Mouse (Mus musculus) kidney, postnatal 0 days (tissue): Measurements from ENCODE around the gene Cpm. TPM values are rescaled to one million over a fixed set of nuclear protein-coding genes. Genes with fewer than 3 reads are reported as not detected.

ENCODE experiments used
- ATAC-seq: fragments of 200-750 bp; cut with Nextera tagmentation; replicated peaks from 2 replicates; pipeline ENCODE4 v1.8.0; 2017; ENCODE audit warnings: low read depth, moderate number of reproducible peaks, moderate TSS enrichment, moderate library complexity; ENCODE audit not compliant: low FRiP score
- DNase-seq: peaks from one replicate; pipeline ENCODE4 v3.0.0-alpha.2; 2016; ENCODE audit warnings: low spot score
- H3K27ac ChIP-seq: fragments of 300-500 bp; sonication (generic); 2 replicates; pipeline ENCODE4 v1.5.1; 2014; ENCODE audit warnings: mild to moderate bottlenecking
- H3K27me3 ChIP-seq: fragments of 300-500 bp; sonication (generic); 2 replicates; pipeline ENCODE4 v1.6.1; 2014; ENCODE audit warnings: low read length, mixed read lengths; ENCODE audit not compliant: insufficient read depth
- H3K36me3 ChIP-seq: fragments of 300-500 bp; sonication (generic); 2 replicates; pipeline ENCODE4 v1.6.1; 2014; ENCODE audit warnings: low read length, mixed read lengths; ENCODE audit not compliant: insufficient read depth
- H3K4me1 ChIP-seq: fragments of 300-500 bp; sonication (generic); replicated peaks from 2 replicates; pipeline ENCODE4 v1.6.1; 2014; ENCODE audit warnings: antibody characterized with exemption, low read length, mixed read lengths; ENCODE audit not compliant: insufficient read depth
- H3K4me2 ChIP-seq: fragments of 300-500 bp; sonication (generic); 2 replicates; pipeline ENCODE4 v1.6.1; 2014; ENCODE audit warnings: mild to moderate bottlenecking, low read length, moderate library complexity, mixed read lengths
- H3K4me3 ChIP-seq: fragments of 300-500 bp; sonication (generic); replicated peaks from 2 replicates; pipeline ENCODE4 v1.5.1; 2014; ENCODE audit warnings: low read depth, low read length
- H3K9ac ChIP-seq: fragments of 300-500 bp; sonication (generic); 2 replicates; pipeline ENCODE4 v1.6.1; 2014; ENCODE audit warnings: low read depth, low read length
- H3K9me3 ChIP-seq: fragments of 300-500 bp; sonication (generic); replicated peaks from 2 replicates; pipeline ENCODE4 v1.6.1; 2016; ENCODE audit warnings: low read length, inconsistent platforms, mixed read lengths
- CTCF ChIP-seq: IDR thresholded peaks from 2 replicates; pipeline ENCODE4 v1.5.1; 2016; ENCODE audit warnings: antibody characterized with exemption, low read depth, mild to moderate bottlenecking, moderate library complexity
- WGBS: fragments of 180-500 bp; shearing (Covaris S2); extraction: QIAGEN DNeasy Blood & Tissue Kit; methylation state at CpG from one replicate; pipeline ENCODE4 v1.1.7; 2014; 5-methylcytosine and 5-hydroxymethylcytosine counted together
- polyA plus RNA-seq: library from polyadenylated mRNA; unstranded; fragments of >200 nt; fragmentation: Nextera tagmentation; extraction: Ambion mirVana; gene quantifications from 2 replicates; pipeline ENCODE4 v1.2.1, GENCODE M21; 2015

Cpm gene
- polyA plus RNA-seq, 1 experiment from 2014 or later = 51.7 TPM

DNA sequence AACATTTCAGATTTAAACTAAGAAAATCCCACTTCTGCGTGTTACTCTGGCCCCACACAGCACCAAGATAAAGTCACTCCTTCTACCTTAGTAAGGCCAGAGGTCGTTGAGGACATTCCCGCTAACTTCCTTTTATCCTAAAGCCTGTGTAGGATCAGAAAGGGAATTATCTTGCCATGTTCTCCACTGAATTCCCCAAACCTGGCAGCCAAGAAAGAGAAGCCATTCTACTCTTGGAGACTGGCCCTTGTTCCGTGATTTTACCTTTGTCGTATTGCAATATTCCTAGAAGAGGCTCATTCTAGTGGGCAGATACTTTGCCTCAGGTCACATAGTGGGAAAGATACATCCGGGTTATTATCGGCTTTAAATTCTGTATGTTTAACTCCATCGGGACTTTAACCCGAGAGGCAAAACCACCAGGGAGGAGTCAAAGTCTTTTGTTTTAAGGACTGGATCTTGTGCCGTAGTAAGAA lies 21.5 kb upstream of the Cpm start:
- no peaks in the 10 kb centered on the region for H3K9me3 ChIP-seq
- no peak overlapping the region for H3K27ac ChIP-seq
- DNase-seq (no peak), ATAC-seq (no peak)
- H3K27me3 ChIP-seq = no peaks in the 10 kb centered on the region
- no peak overlapping the region for H3K9ac ChIP-seq
- TF ChIP-seq CTCF = no peak
- H3K36me3 ChIP-seq = no peaks in the 10 kb centered on the region
- no peak overlapping the region for H3K4me2 ChIP-seq
- no peaks in the 10 kb centered on the region for H3K4me1 ChIP-seq
- no peak overlapping the region for H3K4me3 ChIP-seq
- 94% methylated on average over 10 of the region's 10 CpGs for WGBS

DNA sequence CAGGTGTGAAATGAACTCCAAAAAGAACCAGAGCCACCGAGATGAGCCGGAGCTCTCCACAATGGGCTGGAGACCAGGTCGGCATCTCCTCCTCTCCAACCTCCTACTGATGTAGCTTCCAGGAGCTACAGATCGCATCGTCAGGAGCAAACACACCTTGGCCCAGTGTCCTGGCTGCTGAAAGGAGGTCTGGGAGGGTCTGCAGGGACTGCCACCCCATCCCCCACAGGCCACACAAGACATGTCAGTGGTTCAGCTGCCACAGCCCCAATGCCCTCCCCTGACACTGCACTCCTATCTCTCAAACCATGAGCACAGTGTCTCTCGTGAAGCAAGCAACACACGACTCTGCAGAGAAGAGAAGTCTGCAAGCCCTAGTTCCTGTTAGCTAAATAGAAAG lies 20.8 kb upstream of the Cpm start:
- Histone ChIP-seq H3K4me1 (no peaks in the 10 kb centered on the region), H3K27ac (no peak overlapping the region), H3K36me3 (no peaks in the 10 kb centered on the region), H3K9me3 (no peaks in the 10 kb centered on the region), H3K9ac (no peak overlapping the region), H3K4me3 (no peak overlapping the region), H3K27me3 (no peaks in the 10 kb centered on the region), H3K4me2 (no peak overlapping the region)
- TF ChIP-seq CTCF = no peak
- 87% methylated on average over 7 of the region's 7 CpGs for WGBS
- ATAC-seq (no peak), DNase-seq (no peak)

DNA sequence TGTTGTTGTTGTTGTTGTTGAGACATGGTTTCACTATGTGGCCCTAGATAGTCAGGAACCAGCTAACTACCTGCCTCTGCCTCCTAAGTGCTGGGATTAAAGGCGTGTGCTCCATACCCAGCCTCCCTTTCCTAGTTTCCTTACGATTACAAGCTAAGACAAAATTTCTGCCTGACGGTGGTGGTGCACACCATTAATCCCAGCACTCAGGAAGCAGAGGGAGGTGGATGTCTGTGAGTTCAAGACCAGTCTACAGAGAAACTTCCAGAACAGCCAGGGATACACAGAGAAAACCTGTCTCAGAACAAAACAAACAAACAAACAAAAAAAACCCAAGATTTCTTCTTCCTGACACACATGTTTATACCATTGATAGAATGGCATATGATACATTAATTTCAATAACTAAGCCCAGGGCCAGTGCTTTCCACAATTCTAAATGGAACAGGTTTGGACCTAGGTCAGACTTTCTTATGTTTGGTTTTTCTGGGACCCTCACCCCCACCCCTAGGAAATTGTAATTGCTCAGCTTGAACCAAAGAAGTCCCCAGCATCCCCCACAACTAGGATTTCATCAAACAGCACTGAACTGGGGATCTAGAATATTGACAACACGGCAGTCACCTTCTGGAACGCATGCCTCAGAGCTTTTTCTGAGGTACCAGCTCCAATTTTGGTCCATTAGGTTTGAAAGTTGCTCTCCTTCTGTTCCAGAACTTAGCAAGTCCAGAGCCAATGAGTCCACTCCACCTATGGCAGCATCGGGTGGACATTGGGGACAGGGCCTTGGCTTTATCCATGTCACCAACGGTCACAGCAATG lies 20.1 kb upstream of the Cpm start:
- H3K27me3 ChIP-seq = no peaks in the 10 kb centered on the region
- H3K9ac ChIP-seq = no peak overlapping the region
- 87% methylated on average over 7 of the region's 7 CpGs for WGBS
- no peak overlapping the region for H3K4me3 ChIP-seq
- H3K4me1 ChIP-seq = no peaks in the 10 kb centered on the region
- ATAC-seq = no peak
- no peaks in the 10 kb centered on the region for H3K9me3 ChIP-seq
- no peak overlapping the region for H3K27ac ChIP-seq
- H3K36me3 ChIP-seq = no peaks in the 10 kb centered on the region
- TF ChIP-seq CTCF = no peak
- no peak for DNase-seq
- H3K4me2 ChIP-seq = no peak overlapping the region

GRCm38 (mm10) chr10:117609810-117610090 lies 19.6 kb upstream of the Cpm start:
- H3K27ac ChIP-seq = no peak overlapping the region
- DNase-seq (no peak), ATAC-seq (no peak)
- no peak overlapping the region for H3K9ac ChIP-seq
- H3K27me3 ChIP-seq = no peaks in the 10 kb centered on the region
- 89% methylated on average over 6 of the region's 6 CpGs for WGBS
- no peaks in the 10 kb centered on the region for H3K4me1 ChIP-seq
- TF ChIP-seq CTCF = no peak
- no peak overlapping the region for H3K4me2 ChIP-seq
- no peak overlapping the region for H3K4me3 ChIP-seq
- H3K9me3 ChIP-seq = no peaks in the 10 kb centered on the region
- H3K36me3 ChIP-seq = no peaks in the 10 kb centered on the region

GRCm38 (mm10) chr10:117610160-117610764 lies 19.0 kb upstream of the Cpm start:
- DNase-seq (no peak), ATAC-seq (no peak)
- no peak overlapping the region for H3K27ac ChIP-seq
- no peaks in the 10 kb centered on the region for H3K27me3 ChIP-seq
- no peak overlapping the region for H3K9ac ChIP-seq
- no peaks in the 10 kb centered on the region for H3K9me3 ChIP-seq
- no peak overlapping the region for H3K4me2 ChIP-seq
- 92% methylated on average over 5 of the region's 5 CpGs for WGBS
- TF ChIP-seq CTCF = no peak
- no peaks in the 10 kb centered on the region for H3K36me3 ChIP-seq
- no peak overlapping the region for H3K4me3 ChIP-seq
- H3K4me1 ChIP-seq = no peaks in the 10 kb centered on the region

- Histone ChIP-seq H3K4me3 (no peak overlapping the region), H3K27ac (no peak overlapping the region), H3K9me3 (no peaks in the 10 kb centered on the region), H3K27me3 (no peaks in the 10 kb centered on the region), H3K9ac (no peak overlapping the region), H3K4me1 (no peaks in the 10 kb centered on the region), H3K4me2 (no peak overlapping the region), H3K36me3 (no peaks in the 10 kb centered on the region)
- ATAC-seq = no peak
- DNase-seq = no peak
- no peak for TF ChIP-seq CTCF
- 95% methylated on average over 2 of the region's 2 CpGs for WGBS
These were observed 18.4 kb upstream of the Cpm start for GRCm38 (mm10) chr10:117610794-117611384.
